Mouse (Mus musculus) left cerebral cortex, adult 8-10 months (tissue): Measurements from ENCODE around the gene Rxfp4. TPM values are rescaled to one million over a fixed set of nuclear protein-coding genes. Genes with fewer than 3 reads are reported as not detected.
A peak's percentile ranks its signal among the peaks of the same experiment; 100 is the strongest.

Source experiments
- DNase-seq, 2 experiments: peaks; one replicate each; pipeline ENCODE4 v3.0.0; 2022; ENCODE audit warnings: low spot score in 2 of 2
- total RNA-seq, 4 experiments: library from RNA; stranded (reverse); gene quantifications; 2 replicates each; pipeline ENCODE4 v1.2.4; 2022

Rxfp4 gene
- total RNA-seq, 4 experiments from 2014 or later: not detected

GRCm38 (mm10) chr3:88651669-88652618 lies 998 bp downstream of the Rxfp4 start:
- DNase-seq: no peak

GRCm38 (mm10) chr3:88650713-88651504 lies 2.0 kb downstream of the Rxfp4 start:
- no peak for DNase-seq

- DNase-seq: no peak
Observed at GRCm38 (mm10) chr3:88649967-88650366, 3.0 kb downstream of the Rxfp4 start.

- no peak for DNase-seq
Observed at GRCm38 (mm10) chr3:88649186-88649585, 3.8 kb downstream of the Rxfp4 start.

- no peak for DNase-seq
Observed at GRCm38 (mm10) chr3:88648452-88649168, 4.3 kb downstream of the Rxfp4 start.

- DNase-seq: no peak
Observed at GRCm38 (mm10) chr3:88647779-88648413, 5.0 kb downstream of the Rxfp4 start.

GRCm38 (mm10) chr3:88647076-88647475 lies 5.9 kb downstream of the Rxfp4 start:
- no peak for DNase-seq

GRCm38 (mm10) chr3:88646426-88646995 lies 6.4 kb downstream of the Rxfp4 start:
- no peak for DNase-seq

GRCm38 (mm10) chr3:88645937-88646336 lies 7.0 kb downstream of the Rxfp4 start:
- DNase-seq: no peak

- DNase-seq: no peak
Observed at GRCm38 (mm10) chr3:88643078-88643477, 9.9 kb downstream of the Rxfp4 start.

GRCm38 (mm10) chr3:88640676-88641075 lies 12.3 kb downstream of the Rxfp4 start:
- no peak for DNase-seq

- DNase-seq: no peak
Observed at GRCm38 (mm10) chr3:88639239-88639638, 13.7 kb downstream of the Rxfp4 start.

- no peak for DNase-seq
Observed at GRCm38 (mm10) chr3:88637134-88637533, 15.8 kb downstream of the Rxfp4 start.

- DNase-seq: no peak
Observed at GRCm38 (mm10) chr3:88636555-88636986, 16.4 kb downstream of the Rxfp4 start.

GRCm38 (mm10) chr3:88635506-88636275 lies 17.3 kb downstream of the Rxfp4 start:
- no peak for DNase-seq

GRCm38 (mm10) chr3:88633056-88633455 lies 19.9 kb downstream of the Rxfp4 start:
- DNase-seq: no peak

GRCm38 (mm10) chr3:88631921-88632587 lies 20.9 kb downstream of the Rxfp4 start:
- DNase-seq: no peak

GRCm38 (mm10) chr3:88630849-88631341 lies 22.0 kb downstream of the Rxfp4 start:
- peak in 1 of 2 experiments; percentile 75 for DNase-seq

GRCm38 (mm10) chr3:88630018-88630417 lies 22.9 kb downstream of the Rxfp4 start:
- DNase-seq: no peak
